Mouse (Mus musculus) lung, postnatal 4 days (tissue): ENCODE results near the gene Stk24.

Experiments
- DNase-seq, 2 experiments: peaks; one replicate each; pipeline ENCODE4 v3.0.0; 2021

Stk24 gene

GRCm38 (mm10) chr14:121259789-121260188 is 120.0 kb downstream of the Stk24 start:
- peak in 1 of 2 experiments; percentile 65 for DNase-seq

- DNase-seq: no peak
These were observed 120.5 kb downstream of the Stk24 start for GRCm38 (mm10) chr14:121259332-121259731.

DNA sequence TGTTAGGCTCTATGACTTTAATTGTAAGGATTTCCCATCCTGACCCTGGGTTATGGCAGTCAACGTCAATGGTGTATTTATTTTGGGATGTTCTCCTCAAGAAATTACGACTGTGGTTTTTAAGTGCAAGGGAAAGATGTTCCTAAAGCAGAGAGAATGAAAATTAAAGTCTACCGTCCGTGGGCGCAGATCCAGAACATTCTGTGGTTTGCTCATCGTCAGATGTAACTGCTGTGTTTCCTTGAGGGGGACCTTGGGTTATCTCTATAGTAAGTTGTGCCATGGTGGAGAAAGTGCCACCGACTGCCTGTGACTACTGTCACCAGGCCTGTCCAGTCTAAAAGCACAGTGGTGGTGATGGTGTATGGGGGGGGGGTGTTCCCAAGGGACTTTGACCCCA is 122.9 kb downstream of the Stk24 start:
- DNase-seq: no peak

DNA sequence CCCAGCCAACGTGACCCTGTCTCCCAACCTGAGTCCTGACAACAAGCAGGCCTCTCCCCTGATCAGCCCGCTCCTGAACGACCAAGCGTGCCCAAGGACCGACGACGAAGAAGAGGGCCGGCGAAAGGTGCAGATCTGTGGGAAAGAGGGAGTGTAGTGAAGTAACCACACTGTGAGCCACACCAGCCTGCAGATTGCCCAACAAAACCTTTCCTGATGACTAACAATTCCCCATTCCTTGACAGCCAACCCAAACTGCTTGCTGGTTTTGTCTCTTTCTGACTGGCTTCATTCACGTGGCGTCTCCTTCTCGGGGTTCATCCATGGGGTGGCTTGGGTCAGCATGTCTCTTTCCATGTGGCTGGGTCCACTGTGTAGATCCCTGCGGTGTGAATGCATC is 124.3 kb downstream of the Stk24 start:
- DNase-seq: no peak

- no peak for DNase-seq
These were observed 124.9 kb downstream of the Stk24 start for GRCm38 (mm10) chr14:121254869-121255268.

- DNase-seq: no peak
These were observed 127.3 kb downstream of the Stk24 start for GRCm38 (mm10) chr14:121252542-121252941.

DNA sequence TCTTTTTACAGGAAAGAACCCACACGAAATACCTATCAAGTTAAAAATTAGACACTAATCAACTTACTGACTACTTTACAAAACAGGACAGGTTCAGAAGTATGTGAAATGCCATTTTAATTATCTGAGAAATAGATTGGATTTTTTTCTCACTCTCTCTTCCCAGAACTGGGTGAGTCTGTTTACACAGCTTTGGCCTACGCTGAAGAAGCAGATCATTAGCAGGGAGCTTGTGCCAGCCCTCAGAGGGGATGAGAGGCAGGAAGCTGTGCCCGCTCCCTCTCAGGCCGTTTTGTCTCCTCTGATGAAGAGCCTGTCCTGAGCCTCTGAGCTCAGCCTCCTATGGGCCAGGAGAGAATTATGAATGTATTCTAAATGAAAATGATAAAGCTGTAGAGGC is 128.1 kb downstream of the Stk24 start:
- DNase-seq: no peak

GRCm38 (mm10) chr14:121251099-121251498 is 128.7 kb downstream of the Stk24 start:
- DNase-seq: no peak

DNA sequence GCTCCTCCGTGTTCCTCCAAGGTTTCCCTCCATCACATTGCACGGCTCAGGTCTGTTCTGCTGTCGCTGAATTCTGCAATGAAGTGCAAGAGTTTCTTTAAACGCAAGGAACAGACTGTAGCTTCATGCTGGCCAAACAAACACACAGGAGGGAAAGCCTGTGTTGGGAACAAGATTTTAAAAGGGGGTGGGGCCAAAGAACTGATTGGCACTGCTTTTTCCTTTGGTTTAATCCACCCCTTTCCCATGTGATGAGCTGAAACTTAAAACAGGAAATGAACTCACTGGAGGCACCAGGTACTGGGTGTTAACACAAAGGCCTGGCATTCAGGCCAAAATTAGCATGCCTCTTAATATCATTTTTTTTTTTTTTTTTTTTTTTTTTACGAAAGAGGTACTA is 131.5 kb downstream of the Stk24 start:
- DNase-seq: no peak

DNA sequence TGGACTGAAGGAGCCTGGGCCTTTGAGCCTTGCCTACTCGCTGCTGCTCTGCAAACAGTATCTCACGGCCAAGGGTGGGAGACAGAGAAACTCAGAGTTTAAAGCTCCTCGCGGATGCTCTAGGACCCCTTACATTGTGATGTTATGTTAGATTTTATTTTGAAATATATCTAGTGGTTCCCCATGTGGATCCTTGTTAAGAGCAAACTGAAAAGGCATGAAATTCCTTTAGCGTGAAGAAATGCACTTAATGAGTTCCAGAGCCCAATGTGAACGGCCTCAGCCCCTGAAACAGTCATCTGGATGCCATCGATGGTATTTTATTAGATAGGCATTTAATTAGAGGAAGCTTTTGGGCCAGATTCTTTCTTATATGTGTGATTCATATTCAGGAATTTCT is 132.5 kb downstream of the Stk24 start:
- DNase-seq: no peak

DNA sequence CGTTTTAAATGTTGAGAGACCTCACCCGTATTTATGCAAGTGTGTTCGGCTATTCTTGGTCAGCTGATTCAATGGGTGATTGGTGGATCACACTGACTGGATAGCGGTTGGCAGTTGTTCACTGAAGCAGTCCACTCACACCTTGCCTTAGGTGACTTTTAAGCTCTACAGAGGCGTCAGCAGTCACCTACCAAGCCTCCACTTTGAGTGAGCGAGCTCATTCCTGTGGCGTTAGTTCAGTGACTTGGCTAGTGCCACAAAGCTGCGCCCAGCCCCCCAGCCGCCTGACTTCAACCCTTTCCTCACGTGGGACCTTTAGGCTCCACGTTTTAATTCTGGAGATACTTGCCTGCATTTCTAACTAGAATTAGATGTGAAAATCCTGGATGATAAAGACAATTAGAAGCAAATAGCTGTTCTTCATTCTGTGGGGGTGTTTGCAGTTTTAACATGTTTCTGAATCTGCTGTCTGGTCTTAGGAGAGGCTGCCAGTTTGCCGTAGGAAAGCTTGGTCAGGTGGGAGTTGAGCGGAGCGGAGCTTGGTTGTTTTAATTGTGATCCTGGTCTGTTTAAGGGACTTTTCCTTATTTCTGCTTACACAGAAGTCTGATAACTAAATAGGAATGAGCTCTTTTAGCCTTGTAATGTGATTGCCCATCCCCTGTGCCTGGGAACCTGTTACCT is 133.6 kb downstream of the Stk24 start:
- DNase-seq: no peak

DNA sequence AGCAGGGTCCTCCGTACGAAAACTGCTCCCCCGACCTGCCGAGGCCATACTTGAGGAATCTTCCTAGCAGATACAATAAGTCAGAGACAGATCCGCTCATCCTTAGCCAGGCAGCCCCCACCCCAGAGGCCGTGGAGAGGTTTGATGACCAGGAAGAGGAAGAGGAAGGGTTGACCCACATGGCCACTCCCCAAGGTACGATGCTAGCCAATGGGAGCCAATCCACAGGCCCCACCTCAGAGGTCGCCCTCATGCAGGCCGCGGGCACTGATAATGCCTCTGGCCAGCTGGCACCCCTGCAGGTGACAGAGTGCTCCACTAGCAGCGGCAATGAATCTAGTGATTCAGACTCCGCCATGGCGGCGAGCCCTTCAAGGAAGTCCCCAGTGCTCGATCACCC is 135.7 kb downstream of the Stk24 start:
- DNase-seq: no peak

DNA sequence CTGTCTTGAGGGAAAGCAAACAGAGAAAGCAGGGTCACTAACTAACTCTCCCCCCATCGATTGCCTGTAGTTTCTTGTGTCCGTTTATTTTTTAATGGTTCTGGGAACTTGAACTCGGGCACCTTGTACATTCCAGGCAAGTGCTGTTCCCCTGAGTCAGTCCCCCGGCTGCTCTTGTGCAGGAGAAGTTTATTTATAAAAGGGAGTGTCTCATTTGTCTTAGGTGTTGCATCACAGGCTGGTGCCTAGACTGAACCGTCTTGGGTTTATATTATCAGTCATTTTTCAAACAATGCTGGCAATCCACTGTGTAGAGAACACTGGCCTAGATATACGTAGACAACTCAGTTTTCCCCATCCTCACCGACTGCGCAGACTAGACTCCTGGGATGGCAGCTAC is 140.4 kb downstream of the Stk24 start:
- no peak for DNase-seq

DNA sequence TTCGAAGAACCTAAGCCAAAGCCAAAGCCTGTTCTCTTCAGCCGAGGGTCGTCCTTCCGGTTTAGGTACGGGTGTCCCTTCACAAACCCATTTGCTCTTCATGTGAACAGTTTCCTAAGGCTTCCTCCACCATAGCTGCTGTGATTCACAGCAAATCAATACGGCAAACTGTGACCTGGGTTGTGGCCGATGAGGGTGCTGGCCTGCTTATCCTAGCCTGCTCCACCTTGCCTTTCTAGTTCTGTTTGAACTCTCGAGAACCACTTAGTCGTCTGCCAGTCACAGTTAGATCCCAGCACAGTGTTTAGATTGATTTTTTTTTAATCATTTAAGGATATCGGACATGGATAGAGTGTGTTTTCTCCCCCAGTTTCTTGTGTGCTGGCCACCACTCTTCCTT is 141.1 kb downstream of the Stk24 start:
- no peak for DNase-seq

DNA sequence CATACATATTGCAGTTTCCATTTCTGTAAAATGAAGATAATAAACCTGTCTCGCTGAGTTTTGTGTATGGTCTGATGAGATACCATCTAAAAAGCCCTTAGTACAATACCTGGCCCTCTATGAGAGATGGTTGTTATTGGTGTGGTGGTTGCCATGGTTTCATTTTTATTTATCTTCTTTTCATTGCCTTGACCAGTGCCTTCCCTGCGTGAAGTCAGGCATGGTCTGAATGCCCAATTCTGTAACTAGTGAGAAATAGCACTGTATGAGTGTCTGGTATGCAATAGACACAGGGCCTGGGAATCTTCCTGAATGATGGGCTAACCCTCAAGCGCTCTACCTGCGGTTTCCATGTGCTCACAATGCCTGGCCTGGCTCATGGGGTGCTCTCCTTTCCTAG is 143.1 kb downstream of the Stk24 start:
- DNase-seq: no peak
